Mouse (Mus musculus): ENCODE measurements around the gene Galns. TPM values are rescaled to one million over a fixed set of nuclear protein-coding genes. Genes with fewer than 3 reads are reported as not detected.

Gene Galns
- total RNA-seq, 2 experiments from 2014 or later: 11.8 to 13.9 TPM

GRCm38 (mm10) chr8:122567361-122568108, 43.7 kb downstream of the Galns start, which contains the start of gene Cdt1:
TSS of gene Cdt1 (plus strand) at chr8:122568015.
- peak; percentile 93 to 95 for DNase-seq (ENCODE audit: low spot score in 2 of 2)
- Histone ChIP-seq H3K27ac (peak within 1 kb of the TSS; percentile 92), H3K4me3 (peak within 1 kb of the TSS; percentile 83)
- peak; percentile 23 for TF ChIP-seq CTCF (conservative IDR thresholded peaks at IDR 0.05)

DNA sequence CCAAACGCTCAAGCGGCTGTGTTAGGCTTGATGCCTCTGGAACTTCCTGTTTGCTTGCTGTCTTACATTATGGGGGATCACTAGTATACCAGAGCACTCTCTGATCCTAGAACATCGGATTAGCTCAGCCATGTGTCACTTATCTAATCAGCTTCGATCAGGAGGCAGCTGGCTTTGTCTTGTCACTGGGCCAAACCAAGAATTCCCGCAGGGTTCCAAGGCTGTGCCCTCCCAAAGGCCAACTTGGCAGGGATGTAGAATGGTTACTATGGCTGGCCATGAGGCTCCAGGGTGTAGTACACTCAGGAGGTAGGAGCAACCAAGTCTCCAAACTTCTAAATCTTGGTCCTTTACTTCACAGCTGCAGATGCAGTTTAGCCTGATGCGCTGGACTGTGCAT, 44.5 kb downstream of the Galns start:
- TF ChIP-seq CTCF (conservative IDR thresholded peaks at IDR 0.05): no peak

GRCm38 (mm10) chr8:122564363-122565352, 46.6 kb downstream of the Galns start:
- H3K27ac ChIP-seq: 0 out of 2 replicates have a peak overlapping the region, but pooled peaks have one; percentile 14
- H3K4me3 ChIP-seq: no peak overlapping the region
- DNase-seq (ENCODE audit: low spot score in 2 of 2): no peak
- TF ChIP-seq CTCF (conservative IDR thresholded peaks at IDR 0.05): no peak

More for the DNA sequence above, 44.5 kb downstream of the Galns start:
- H3K27ac ChIP-seq: peak overlapping the region; percentile 92
- peak overlapping the region; percentile 83 for H3K4me3 ChIP-seq
- DNase-seq (ENCODE audit: low spot score in 2 of 2): no peak

DNA sequence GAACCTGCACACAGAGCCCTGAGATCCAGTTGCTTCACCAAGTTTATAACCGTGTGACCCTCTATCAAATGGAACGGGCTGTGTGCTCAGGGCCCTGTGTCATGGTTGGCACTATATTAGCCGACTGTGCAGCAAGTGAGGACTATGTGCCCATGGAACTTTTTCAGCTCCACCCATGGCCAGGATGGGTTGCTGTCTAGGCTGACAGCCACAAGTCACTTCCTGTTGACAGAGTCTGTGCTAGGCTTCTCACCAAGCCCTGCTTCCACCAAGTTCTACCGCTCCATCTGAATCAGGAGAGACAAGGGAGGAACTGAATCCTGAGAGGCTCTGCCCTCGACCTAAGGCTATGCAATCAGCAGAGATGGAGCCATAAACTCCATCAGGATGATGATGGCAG, 50.1 kb downstream of the Galns start:
- no peak for TF ChIP-seq CTCF (conservative IDR thresholded peaks at IDR 0.05)
- no peak overlapping the region for H3K27ac ChIP-seq
- DNase-seq (ENCODE audit: low spot score in 2 of 2): no peak

GRCm38 (mm10) chr8:122558671-122559349, 52.5 kb downstream of the Galns start:
- H3K27ac ChIP-seq: no peak overlapping the region
- DNase-seq (ENCODE audit: low spot score in 2 of 2): no peak
- no peak for TF ChIP-seq CTCF (conservative IDR thresholded peaks at IDR 0.05)
- H3K4me3 ChIP-seq: no peak overlapping the region

More for the DNA sequence above, 50.1 kb downstream of the Galns start:
- no peak overlapping the region for H3K4me3 ChIP-seq

DNA sequence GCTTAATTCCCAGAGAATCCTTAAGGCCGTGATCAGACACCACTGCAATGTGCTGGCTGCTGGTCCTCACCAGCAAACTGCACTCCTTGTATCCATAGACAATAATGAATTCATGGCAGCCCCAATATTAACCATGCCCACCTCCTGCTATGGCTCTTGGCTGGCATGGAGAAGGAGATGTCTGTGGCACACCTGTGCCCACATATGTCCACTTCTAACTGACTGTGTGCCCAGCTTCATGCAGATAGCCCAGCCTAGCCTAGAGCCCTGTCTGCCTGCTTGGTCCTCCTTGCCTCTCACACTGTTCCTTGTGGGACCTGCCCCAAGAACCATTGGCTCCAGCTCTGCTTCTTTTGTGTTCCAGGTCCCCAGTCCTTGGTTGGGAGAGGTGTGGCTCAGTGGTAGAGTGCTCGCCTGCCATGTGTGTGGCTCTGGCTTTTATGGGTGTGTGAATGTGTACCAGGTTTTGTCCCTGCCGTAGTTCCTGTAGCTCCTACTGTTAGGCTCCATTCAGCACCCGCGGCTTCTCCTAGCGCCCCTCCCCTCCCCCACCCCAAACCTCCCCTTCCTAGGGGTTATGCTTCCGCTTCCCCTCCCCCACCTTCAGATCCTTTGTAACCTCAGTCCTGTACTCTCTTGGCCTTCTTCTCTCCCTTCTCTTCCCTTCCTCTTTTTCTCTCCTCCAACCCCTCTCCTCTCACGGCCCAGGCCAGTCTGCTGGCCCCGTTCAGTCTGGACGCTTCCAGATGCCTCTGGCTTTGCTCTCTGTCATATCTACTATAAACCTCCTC, 53.8 kb downstream of the Galns start:
- no peak for DNase-seq (ENCODE audit: low spot score in 2 of 2)
- Histone ChIP-seq H3K4me3 (no peak overlapping the region), H3K27ac (0 out of 2 replicates have a peak overlapping the region, but pooled peaks have one; percentile 0)
- TF ChIP-seq CTCF (conservative IDR thresholded peaks at IDR 0.05): no peak

- DNase-seq (ENCODE audit: low spot score in 2 of 2): no peak
- peak overlapping the region; percentile 75 for H3K27ac ChIP-seq
- no peak overlapping the region for H3K4me3 ChIP-seq
- TF ChIP-seq CTCF (conservative IDR thresholded peaks at IDR 0.05): no peak
These were observed 54.9 kb downstream of the Galns start for GRCm38 (mm10) chr8:122556030-122557009.

- Histone ChIP-seq H3K4me3 (no peak overlapping the region), H3K27ac (no peak overlapping the region; the same call in 1 of the 2 replicates)
- no peak for TF ChIP-seq CTCF (conservative IDR thresholded peaks at IDR 0.05)
- DNase-seq (ENCODE audit: low spot score in 2 of 2): peak; percentile 73 to 83
These were observed 56.5 kb downstream of the Galns start for GRCm38 (mm10) chr8:122554786-122555185.

DNA sequence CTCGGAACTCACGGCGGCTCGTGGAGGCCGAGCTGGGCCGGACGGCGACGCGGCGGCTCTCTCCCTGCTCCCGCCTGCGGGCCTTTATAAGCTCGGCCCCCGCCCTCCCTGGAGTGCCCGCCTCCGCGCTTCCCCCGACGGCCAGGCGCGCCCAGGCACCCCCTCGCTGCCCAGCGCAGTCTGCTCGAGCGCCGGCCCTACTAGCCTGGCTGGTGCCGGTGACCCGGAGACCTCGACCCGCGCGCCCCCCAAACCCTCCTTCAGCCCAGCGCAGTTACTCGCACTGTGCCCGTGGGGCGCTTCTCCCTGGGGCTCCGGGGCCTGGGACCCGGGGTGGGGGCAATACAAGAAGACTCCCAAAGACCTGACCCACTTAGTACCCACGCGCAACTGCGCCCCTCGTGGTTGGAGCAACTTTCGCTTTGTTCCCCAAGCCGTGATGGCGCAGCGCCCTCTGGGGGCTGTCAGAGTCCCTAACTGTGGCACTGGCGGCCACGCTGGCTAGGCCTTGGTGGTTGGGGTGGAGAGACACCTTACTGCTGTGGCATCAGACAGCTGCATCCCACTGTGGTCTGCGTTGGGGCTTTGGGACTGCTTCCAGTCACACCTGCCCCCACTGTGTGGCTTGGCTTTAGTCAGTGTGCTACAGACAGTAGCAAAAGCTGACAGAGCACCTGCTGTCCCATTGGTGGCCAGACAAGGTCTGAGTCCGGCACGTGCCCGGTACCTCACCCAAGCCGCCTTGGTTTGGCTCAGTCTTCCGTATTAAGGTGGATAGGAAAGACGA, 59.8 kb downstream of the Galns start, which contains the start of gene Piezo1:
TSS of gene Piezo1 (minus strand) at position 65 of the 787 bp plus-strand sequence.
- H3K4me3 ChIP-seq: peak within 1 kb of the TSS; percentile 46
- peak; percentile 64 to 82 for DNase-seq (ENCODE audit: low spot score in 2 of 2)
- H3K27ac ChIP-seq: peak within 1 kb of the TSS; percentile 68; the same call in 1 of the 2 replicates
- peak; percentile 99 for TF ChIP-seq CTCF (conservative IDR thresholded peaks at IDR 0.05)

GRCm38 (mm10) chr8:122550995-122551264, 60.3 kb downstream of the Galns start:
- no peak for DNase-seq (ENCODE audit: low spot score in 2 of 2)
- Histone ChIP-seq H3K4me3 (peak overlapping the region; percentile 46), H3K27ac (peak overlapping the region; percentile 46; the same call in 1 of the 2 replicates)
- TF ChIP-seq CTCF (conservative IDR thresholded peaks at IDR 0.05): no peak
